Mouse (Mus musculus): ENCODE results near the gene C2cd5. TPM values are rescaled to one million over a fixed set of nuclear protein-coding genes. Genes with fewer than 3 reads are reported as not detected.

The C2cd5 gene
- total RNA-seq, 2 experiments from 2014 or later: 66.6 to 77.6 TPM

GRCm38 (mm10) chr6:143116779-143117178 is 16.8 kb upstream of the C2cd5 start:
- no peak for DNase-seq (ENCODE audit: low spot score in 2 of 2)

GRCm38 (mm10) chr6:143115505-143115904 is 15.6 kb upstream of the C2cd5 start:
- no peak for DNase-seq (ENCODE audit: low spot score in 2 of 2)

GRCm38 (mm10) chr6:143115011-143115445 is 15.1 kb upstream of the C2cd5 start:
- DNase-seq (ENCODE audit: low spot score in 2 of 2): no peak

GRCm38 (mm10) chr6:143114556-143114955 is 14.6 kb upstream of the C2cd5 start:
- no peak for DNase-seq (ENCODE audit: low spot score in 2 of 2)

- no peak for DNase-seq (ENCODE audit: low spot score in 2 of 2)
Observed at GRCm38 (mm10) chr6:143110371-143110770, 10.4 kb upstream of the C2cd5 start.

GRCm38 (mm10) chr6:143109622-143110218 is 9.8 kb upstream of the C2cd5 start:
- no peak for DNase-seq (ENCODE audit: low spot score in 2 of 2)

- no peak for DNase-seq (ENCODE audit: low spot score in 2 of 2)
Observed at GRCm38 (mm10) chr6:143108031-143108430, 8.1 kb upstream of the C2cd5 start.

GRCm38 (mm10) chr6:143107611-143108010 is 7.7 kb upstream of the C2cd5 start:
- no peak for DNase-seq (ENCODE audit: low spot score in 2 of 2)

GRCm38 (mm10) chr6:143105766-143106165 is 5.8 kb upstream of the C2cd5 start:
- DNase-seq (ENCODE audit: low spot score in 2 of 2): no peak

- DNase-seq (ENCODE audit: low spot score in 2 of 2): no peak
Observed at GRCm38 (mm10) chr6:143103981-143104680, 4.2 kb upstream of the C2cd5 start.

GRCm38 (mm10) chr6:143100478-143101115 is 656 bp upstream of the C2cd5 start:
- no peak for DNase-seq (ENCODE audit: low spot score in 2 of 2)

- DNase-seq (ENCODE audit: low spot score in 2 of 2): no peak
Observed at GRCm38 (mm10) chr6:143099281-143099680, 660 bp downstream of the C2cd5 start.

DNA sequence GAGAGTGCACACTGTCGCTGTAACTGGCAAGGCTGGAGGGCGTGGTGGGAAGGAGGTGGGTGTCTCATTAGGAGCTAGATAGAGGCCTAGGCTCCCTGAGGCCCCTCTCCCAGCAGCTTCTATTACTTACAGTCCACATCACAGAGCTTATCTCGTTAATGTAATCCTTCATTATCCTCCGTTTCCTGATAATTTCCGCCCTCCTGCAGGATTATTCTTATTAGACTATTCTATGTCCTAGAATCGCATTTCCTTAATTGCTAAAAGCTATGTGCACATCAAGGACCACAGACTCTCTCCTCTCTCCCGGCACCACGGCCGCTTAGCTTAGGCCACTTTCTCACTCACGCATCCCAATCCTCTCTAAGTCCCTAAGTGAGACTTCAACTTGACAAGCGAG is 4.8 kb downstream of the C2cd5 start:
- no peak for DNase-seq (ENCODE audit: low spot score in 2 of 2)

GRCm38 (mm10) chr6:143092856-143093255 is 7.1 kb downstream of the C2cd5 start:
- no peak for DNase-seq (ENCODE audit: low spot score in 2 of 2)

DNA sequence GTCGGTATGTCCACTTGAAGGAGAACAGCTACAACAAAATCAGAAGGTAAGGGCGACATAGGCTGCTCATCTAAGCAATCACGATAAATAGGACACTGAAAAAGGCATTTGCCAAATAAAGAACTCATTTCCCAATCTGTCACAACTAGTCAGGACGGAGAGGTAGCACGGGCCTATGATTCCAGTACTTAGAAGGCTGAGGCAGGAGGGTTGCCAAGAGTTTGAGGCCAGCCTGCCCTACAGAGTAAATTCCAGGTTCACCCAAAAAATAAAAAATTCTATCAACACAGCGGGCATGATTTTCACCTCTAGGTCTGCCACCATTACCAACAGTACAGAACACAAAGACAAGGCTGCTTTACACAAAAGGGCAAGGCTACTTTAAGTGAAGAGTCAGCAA is 8.9 kb downstream of the C2cd5 start:
- no peak for DNase-seq (ENCODE audit: low spot score in 2 of 2)

DNA sequence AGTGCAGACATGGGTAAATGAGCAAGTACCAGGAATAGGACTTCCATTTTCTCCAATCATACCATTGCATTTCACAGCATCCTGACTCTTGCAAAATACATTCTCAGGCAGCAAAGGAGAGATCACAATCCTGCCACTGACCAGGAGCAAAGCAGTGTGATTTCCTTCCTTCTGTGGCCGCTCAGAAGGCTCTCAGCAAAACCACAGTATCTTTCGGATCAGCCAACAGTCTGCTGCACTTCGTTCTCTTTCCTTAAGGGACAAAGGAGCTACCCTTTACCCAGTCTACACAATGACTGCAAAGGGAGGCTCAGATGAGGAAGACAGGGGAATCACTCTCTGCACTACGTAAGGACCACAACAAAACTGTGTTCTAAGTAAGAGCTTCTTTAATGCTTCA is 12.6 kb downstream of the C2cd5 start:
- DNase-seq (ENCODE audit: low spot score in 2 of 2): no peak

DNA sequence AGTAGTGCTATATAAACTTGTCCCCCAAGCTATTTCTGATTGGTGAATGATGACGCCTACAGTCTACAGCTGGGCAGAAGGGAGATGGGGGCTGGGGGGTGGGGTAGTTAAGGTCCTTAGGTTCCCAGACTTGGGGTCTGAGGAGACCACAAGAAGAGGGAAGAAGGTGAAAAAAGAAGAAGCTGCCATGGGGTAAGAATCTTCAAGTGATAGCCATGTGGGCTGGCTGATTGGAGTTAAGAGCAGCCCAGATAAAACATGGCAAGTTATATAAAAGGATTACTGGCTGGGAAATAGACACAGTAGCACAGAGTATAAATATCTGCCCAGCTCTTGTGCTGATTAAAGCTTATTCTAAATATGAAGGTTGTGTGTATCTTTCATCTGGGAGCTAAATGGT is 14.0 kb downstream of the C2cd5 start:
- DNase-seq (ENCODE audit: low spot score in 2 of 2): no peak

DNA sequence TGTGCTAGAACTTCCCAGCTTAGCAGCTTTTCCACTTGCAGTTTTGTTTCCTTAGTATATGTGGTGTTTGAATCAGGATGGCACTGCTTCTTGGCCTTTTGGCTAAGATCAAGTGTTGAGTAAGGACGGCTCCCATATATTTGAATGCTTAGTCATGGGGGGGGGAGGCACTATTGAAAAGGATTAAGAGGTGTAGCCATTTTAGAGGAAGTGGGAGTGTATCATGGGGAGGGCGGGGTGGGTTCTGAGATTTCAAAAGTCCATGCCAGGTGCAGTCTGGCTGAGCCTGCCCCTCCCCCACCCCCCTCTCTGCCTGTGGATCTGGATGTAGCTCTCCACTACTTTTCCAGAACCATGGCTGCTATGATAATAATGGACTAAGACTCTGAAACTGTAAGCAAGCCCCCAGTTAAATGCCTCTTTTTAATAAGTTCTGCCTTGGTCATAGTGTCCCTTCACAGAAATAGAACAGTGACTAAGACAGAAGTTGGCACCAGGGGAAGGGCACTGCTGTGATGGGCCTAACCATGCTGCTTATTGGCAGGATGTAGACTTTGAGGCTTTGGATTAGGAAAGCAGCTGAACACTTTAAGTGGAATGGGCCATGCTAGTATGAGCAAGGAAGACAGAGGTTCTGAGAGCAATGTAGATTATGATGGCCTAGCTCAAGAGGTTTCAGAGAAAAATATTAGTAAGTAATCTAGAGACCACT is 15.5 kb downstream of the C2cd5 start:
- no peak for DNase-seq (ENCODE audit: low spot score in 2 of 2)

DNA sequence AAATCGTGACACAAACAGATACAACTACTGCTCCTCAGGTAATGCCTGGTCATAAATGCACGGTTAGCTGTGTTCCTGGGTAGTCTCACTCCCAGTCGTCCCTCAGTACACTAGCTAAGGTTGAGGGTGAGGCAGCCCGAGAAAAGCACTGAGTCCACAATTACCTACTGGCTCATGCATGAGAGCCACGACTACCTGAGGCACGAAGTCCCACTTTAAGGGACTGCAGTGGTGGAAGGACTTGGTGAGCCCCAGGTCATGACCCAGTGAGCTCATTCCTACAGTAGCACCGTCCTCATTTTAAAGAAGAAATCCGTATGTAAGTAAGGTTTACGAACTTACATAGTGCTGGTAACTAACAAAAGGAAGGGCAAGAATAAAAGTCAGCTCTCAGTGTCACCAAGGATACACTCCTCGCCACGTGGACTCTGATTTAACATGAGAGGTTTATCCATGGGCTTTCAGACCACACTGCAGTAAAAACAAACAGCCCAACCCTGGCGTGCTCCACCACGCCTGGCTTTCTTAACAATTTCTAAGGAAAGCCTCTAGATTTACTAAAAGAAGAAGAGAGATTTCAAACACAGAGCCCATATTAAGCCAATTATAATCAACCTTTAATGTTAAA is 18.3 kb downstream of the C2cd5 start:
- no peak for DNase-seq (ENCODE audit: low spot score in 2 of 2)

DNA sequence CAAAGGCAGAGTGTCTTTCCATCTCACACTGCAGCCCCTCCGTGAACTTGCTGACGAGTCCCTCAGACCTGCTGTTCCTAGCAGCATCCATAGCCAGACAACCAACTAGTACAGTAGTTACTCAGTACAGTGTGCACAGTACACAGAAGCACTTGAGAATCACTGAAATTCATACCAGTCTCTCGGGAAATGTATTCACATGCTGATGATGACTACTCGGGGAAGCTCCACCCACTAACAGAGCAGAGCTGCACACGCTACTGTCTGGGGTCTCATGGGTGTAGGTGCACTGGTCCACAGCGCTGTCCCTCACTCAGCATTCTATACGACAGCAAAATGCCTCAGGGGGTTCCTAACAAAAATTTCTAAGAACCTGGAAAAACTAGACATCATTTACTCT is 19.2 kb downstream of the C2cd5 start:
- no peak for DNase-seq (ENCODE audit: low spot score in 2 of 2)

DNA sequence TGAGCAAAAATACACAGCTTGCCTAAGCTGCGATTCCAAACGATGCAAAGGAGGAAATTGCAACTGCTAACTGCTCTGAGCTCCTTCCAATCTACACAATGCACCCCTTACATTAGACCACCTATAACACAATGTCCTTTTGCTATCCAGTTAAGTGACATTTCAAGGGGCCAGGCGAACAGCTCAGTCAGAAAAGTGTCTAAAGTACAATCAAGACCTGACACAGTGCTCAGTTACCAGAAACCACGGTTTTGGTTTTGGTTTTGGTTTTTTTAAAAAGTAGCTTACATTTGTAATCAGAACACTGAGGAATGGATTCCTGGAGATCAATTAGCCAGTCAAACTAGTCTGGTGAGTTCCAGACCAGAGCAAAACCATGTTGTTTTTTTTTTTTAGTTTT is 20.8 kb downstream of the C2cd5 start:
- DNase-seq (ENCODE audit: low spot score in 2 of 2): no peak

- no peak for DNase-seq (ENCODE audit: low spot score in 2 of 2)
Observed at GRCm38 (mm10) chr6:143076461-143076860, 23.5 kb downstream of the C2cd5 start.

All from layer of hippocampus, postnatal 10 days (tissue).